ENCODE assay signal across 8 mouse cellular contexts in genomic region chr12:111746091-111746490, GRCm38 (mm10). TPM values are rescaled to one million over a fixed set of nuclear protein-coding genes. Genes with fewer than 3 reads are reported as not detected.
A peak's percentile ranks its signal among the peaks of the same experiment; 100 is the strongest.
DNase-seq lines count a peak whose midpoint lies in the region; ATAC-seq and TF ChIP-seq lines count a peak whose summit lies in the region.

No protein-coding gene starts in this region.

- H3K27me3 ChIP-seq in MEL (ENCODE audit: control insufficient read depth in 1 of 2, insufficient read depth in 2 of 2, low read length in 2 of 2), result no peaks in the 10 kb centered on the region
- no peaks in the 10 kb centered on the region for H3K27me3 ChIP-seq in intestine, embryonic 15.5 days (replicated peaks)

- peak; percentile 12 to 57; a peak in 1 of 4 replicates for TF ChIP-seq POLR2A in MEL (IDR thresholded peaks at IDR 0.05; ENCODE audit: control insufficient read depth in 1 of 2, insufficient read depth in 1 of 2, low read depth in 1 of 2, low read length in 2 of 2, poor library complexity in 1 of 2)
- 0 out of 2 replicates have a peak, but pooled peaks have one; percentile 24 for TF ChIP-seq POLR2A in lung, adult 2 months (IDR thresholded peaks at IDR 0.05; ENCODE audit: borderline replicate concordance, extremely low read depth, low read depth, low read length)

- TF ChIP-seq EP300 in MEL (IDR thresholded peaks at IDR 0.05; ENCODE audit: low read depth in 1 of 2, low read length in 2 of 2), result no peak

- no peaks in the 10 kb centered on the region for H3K79me2 ChIP-seq in MEL (ENCODE audit: control insufficient read depth, insufficient read depth, low read length, poor library complexity)

- TF ChIP-seq RAD21 in MEL (IDR thresholded peaks at IDR 0.05; ENCODE audit: low read depth, low read length), result no peak

- peak overlapping the region; percentile 31; the same call in 1 of the 2 replicates for H3K4me2 ChIP-seq in intestine, embryonic 15.5 days (replicated peaks)

- intact Hi-C loops in gastrocnemius, adult 2 months (cut with DNase I), result loop anchor here (10.0 kb wide), 1 partner anchor 209 kb away; no protein-coding TSS in a partner anchor

- peaks cover 14 to 31% of the 10 kb centered on the region in 2 experiments for H3K4me1 ChIP-seq in MEL (ENCODE audit: control insufficient read depth in 1 of 2, insufficient read depth in 2 of 2, low read length in 2 of 2)
- peaks cover 23% of the 10 kb centered on the region for H3K4me1 ChIP-seq in intestine, embryonic 15.5 days (replicated peaks)
- peaks cover 9% of the 10 kb centered on the region for H3K4me1 ChIP-seq in lung, adult 2 months (ENCODE audit: control insufficient read depth, insufficient read depth, low read length)

- no peak for TF ChIP-seq CTCF in MEL (IDR thresholded peaks at IDR 0.05 in 2 of 3, conservative IDR thresholded peaks at IDR 0.05 in 1 of 3; ENCODE audit: control insufficient read depth in 1 of 3, insufficient read depth in 1 of 3, low read depth in 2 of 3, low read length in 3 of 3, poor library complexity in 1 of 3, severe bottlenecking in 1 of 3)
- TF ChIP-seq CTCF in gastrocnemius, adult 2 months (IDR thresholded peaks at IDR 0.05), result no peak
- TF ChIP-seq CTCF in lung, adult 2 months (IDR thresholded peaks at IDR 0.05; ENCODE audit: insufficient read depth, low read length), result no peak

- peak overlapping the region; percentile 53 to 55 for H3K4me3 ChIP-seq in MEL (ENCODE audit: control insufficient read depth in 1 of 2, insufficient read depth in 1 of 2, low read depth in 2 of 2, low read length in 2 of 2)
- peak overlapping the region; percentile 57 for H3K4me3 ChIP-seq in gastrocnemius, adult 2 months
- no peak overlapping the region for H3K4me3 ChIP-seq in intestine, embryonic 15.5 days (replicated peaks)
- H3K4me3 ChIP-seq in lung, adult 2 months (replicated peaks; ENCODE audit: extremely low read depth, low read depth, low read length), result no peak overlapping the region

- peaks cover 0 to 13% of the 10 kb centered on the region in 2 experiments; a peak in 2 of 4 replicates for H3K36me3 ChIP-seq in MEL (ENCODE audit: control insufficient read depth in 1 of 2, insufficient read depth in 2 of 2, low read length in 2 of 2)
- no peaks in the 10 kb centered on the region for H3K36me3 ChIP-seq in intestine, embryonic 15.5 days

- peak overlapping the region; percentile 66 for H3K9ac ChIP-seq in MEL (ENCODE audit: control insufficient read depth, low read depth, low read length, poor library complexity, severe bottlenecking)
- no peak overlapping the region for H3K9ac ChIP-seq in intestine, embryonic 15.5 days

- ATAC-seq in intestine, embryonic 15.5 days, result peak; percentile 86

- H3K27ac ChIP-seq in MEL (ENCODE audit: control insufficient read depth, low read depth, low read length), result peak overlapping the region; percentile 56
- peak overlapping the region; percentile 73 for H3K27ac ChIP-seq in gastrocnemius, adult 2 months
- H3K27ac ChIP-seq in intestine, embryonic 15.5 days, result peak overlapping the region; percentile 74

- peak; percentile 67 to 72 for DNase-seq in cerebellum, postnatal 10 days
- DNase-seq in cerebellum, adult 11-12 months, result no peak
- peak; percentile 86 for DNase-seq in MEL (ENCODE audit: low read depth, low spot score)
- peak; percentile 89 for DNase-seq in gastrocnemius, adult 2 months
- no peak for DNase-seq in lung, adult 2 months
- DNase-seq in spleen, postnatal 14 days (ENCODE audit: low spot score in 2 of 2), result peak; percentile 40 to 44
- no peak for DNase-seq in right cerebral cortex, adult 2 months (ENCODE audit: low spot score in 2 of 2)

- WGBS in intestine, embryonic 15.5 days, result 30% methylated on average over 5 of the region's 5 CpGs
- 29% methylated on average over 5 of the region's 5 CpGs for WGBS in lung, adult 2 months

- H3K9me3 ChIP-seq in MEL (replicated peaks; ENCODE audit: insufficient read depth, low read length), result no peaks in the 10 kb centered on the region
- H3K9me3 ChIP-seq in intestine, embryonic 15.5 days, result no peaks in the 10 kb centered on the region

TF ChIP-seq in MEL, 35 proteins besides CTCF, POLR2A, EP300 and RAD21:
- TF ChIP-seq NRF1 (IDR thresholded peaks at IDR 0.05; ENCODE audit: insufficient read depth, low read depth, low read length, poor library complexity, severe bottlenecking), result peak; percentile 88
- no peak for TF ChIP-seq TAL1 (IDR thresholded peaks at IDR 0.05; ENCODE audit: low read length)
- TF ChIP-seq SIN3A (IDR thresholded peaks at IDR 0.05; ENCODE audit: low read length), result peak; percentile 31; the same call in 1 of the 2 replicates
- peak; percentile 28; the same call in 1 of the 2 replicates for TF ChIP-seq MAZ (IDR thresholded peaks at IDR 0.05; ENCODE audit: low read depth, low read length)
- TF ChIP-seq ELF1 (IDR thresholded peaks at IDR 0.05; ENCODE audit: low read depth, low read length), result peak; percentile 51; the same call in 1 of the 2 replicates
- TF ChIP-seq ZMIZ1 (IDR thresholded peaks at IDR 0.05; ENCODE audit: low read depth, low read length), result no peak
- TF ChIP-seq NELFE (IDR thresholded peaks at IDR 0.05; ENCODE audit: low read depth, low read length), result peak; percentile 46
- TF ChIP-seq MEF2A (IDR thresholded peaks at IDR 0.05; ENCODE audit: extremely low read depth, insufficient replicate concordance, low read depth, low read length, poor library complexity, severe bottlenecking), result peak; percentile 88
- TF ChIP-seq TBP (IDR thresholded peaks at IDR 0.05; ENCODE audit: low read depth, low read length), result 0 out of 2 replicates have a peak, but pooled peaks have one; percentile 32
- no peak for TF ChIP-seq JUND (IDR thresholded peaks at IDR 0.05; ENCODE audit: low read depth, low read length)

RNA-seq across cellular contexts. Expression of gene Klc1, which starts 12.6 kb away (rescaled TPM):
- 29.1 and 30.7 TPM in 2 replicates for total RNA-seq in MEL (2012; rRNA removed)
- 10 to 100 TPM in 1 of 2 experiments, not detected in 1; 60.4 TPM for polyA plus RNA-seq in MEL (2012; ENCODE audit: insufficient read depth in 1 of 2, insufficient read length in 2 of 2, low read depth in 1 of 2, low replicate concordance in 2 of 2, missing spikeins in 1 of 2)
- total RNA-seq in gastrocnemius, adult 2 months (2021), result 10 to 100 TPM; 61.5 to 75.9 TPM
- 91.1 and 92.1 TPM in 2 replicates for polyA plus RNA-seq in intestine, embryonic 15.5 days (2015; fragmentation: Nextera tagmentation; extraction: Ambion mirVana)
- 101 and 113 TPM in 2 replicates for polyA plus RNA-seq in lung, adult 2 months (2012; rRNA removed)

RNA-seq across cellular contexts. Expression of gene Apopt1, which starts 33.0 kb away (rescaled TPM):
- 19.3 and 25.7 TPM in 2 replicates for total RNA-seq in MEL (2012; rRNA removed)
- polyA plus RNA-seq in MEL (2012; ENCODE audit: insufficient read depth in 1 of 2, insufficient read length in 2 of 2, low read depth in 1 of 2, low replicate concordance in 2 of 2, missing spikeins in 1 of 2), result 10 to 100 TPM in 1 of 2 experiments, not detected in 1; 46.5 TPM
- 10 to 100 TPM; 37.4 to 46.7 TPM for total RNA-seq in gastrocnemius, adult 2 months (2021)
- 50.1 and 51.8 TPM in 2 replicates for polyA plus RNA-seq in intestine, embryonic 15.5 days (2015; fragmentation: Nextera tagmentation; extraction: Ambion mirVana)
- polyA plus RNA-seq in lung, adult 2 months (2012; rRNA removed), result 22.5 and 30.9 TPM in 2 replicates

RNA-seq across cellular contexts. Expression of gene Bag5, which starts 33.0 kb away (rescaled TPM):
- 33.3 and 38.0 TPM in 2 replicates for total RNA-seq in MEL (2012; rRNA removed)
- polyA plus RNA-seq in MEL (2012; ENCODE audit: insufficient read depth in 1 of 2, insufficient read length in 2 of 2, low read depth in 1 of 2, low replicate concordance in 2 of 2, missing spikeins in 1 of 2), result 10 to 100 TPM in 1 of 2 experiments, not detected in 1; 24.0 TPM
- total RNA-seq in gastrocnemius, adult 2 months (2021), result 10 to 100 TPM; 14.7 to 19.2 TPM
- polyA plus RNA-seq in intestine, embryonic 15.5 days (2015; fragmentation: Nextera tagmentation; extraction: Ambion mirVana), result 46.7 and 48.7 TPM in 2 replicates
- polyA plus RNA-seq in lung, adult 2 months (2012; rRNA removed), result 21.4 and 21.9 TPM in 2 replicates

Comparison
In these comparisons a context has a peak if more than half of its experiments do, and no peak if none do; other contexts are left out.
1. DNase-seq: peak in cerebellum, postnatal 10 days (2 of 2), MEL (single experiment), gastrocnemius, adult 2 months (single experiment) and spleen, postnatal 14 days (2 of 2); none in cerebellum, adult 11-12 months (single experiment), lung, adult 2 months (single experiment) and right cerebral cortex, adult 2 months (0 of 2).
2. H3K4me3 ChIP-seq: peak in MEL (2 of 2) and gastrocnemius, adult 2 months (single experiment); none in intestine, embryonic 15.5 days (single experiment) and lung, adult 2 months (single experiment).
3. Peak in every context shown above with its lines, with median percentiles within 50 percentile points of each other: H3K27ac ChIP-seq.